Mouse (Mus musculus) midbrain, embryonic 11.5 days (tissue): ENCODE data around the gene Dxo. TPM values are rescaled to one million over a fixed set of nuclear protein-coding genes. Genes with fewer than 3 reads are reported as not detected.

Experiments used
- ATAC-seq: fragments of 200-750 bp; cut with Nextera tagmentation; 2 replicates; pipeline ENCODE4 v1.8.0; 2017; ENCODE audit warnings: moderate TSS enrichment, moderate library complexity; ENCODE audit not compliant: low FRiP score
- DNase-seq: peaks from one replicate; pipeline ENCODE4 v3.0.0; 2015; ENCODE audit warnings: low spot score; ENCODE audit errors: missing footprints
- H3K27ac ChIP-seq: fragments of 300-500 bp; sonication (generic); 2 replicates; pipeline ENCODE4 v1.5.1; 2014; ENCODE audit warnings: low read depth, low read length
- H3K27me3 ChIP-seq: fragments of 300-500 bp; sonication (generic); 2 replicates; pipeline ENCODE4 v1.6.1; 2014; ENCODE audit warnings: mild to moderate bottlenecking, low read length, moderate library complexity, mixed read lengths; ENCODE audit not compliant: control insufficient read depth, insufficient read depth
- H3K36me3 ChIP-seq: fragments of 300-500 bp; sonication (generic); 2 replicates; pipeline ENCODE4 v1.6.1; 2014; ENCODE audit warnings: mild to moderate bottlenecking, low read length, moderate library complexity, mixed read lengths; ENCODE audit not compliant: control insufficient read depth, insufficient read depth
- H3K4me1 ChIP-seq: fragments of 300-500 bp; sonication (generic); 2 replicates; pipeline ENCODE4 v1.6.1; 2014; ENCODE audit warnings: low read length; ENCODE audit not compliant: control insufficient read depth, insufficient read depth
- H3K4me2 ChIP-seq: fragments of 300-500 bp; sonication (generic); 2 replicates; pipeline ENCODE4 v1.6.1; 2014; ENCODE audit warnings: mild to moderate bottlenecking, moderate library complexity
- H3K4me3 ChIP-seq: fragments of 300-500 bp; sonication (generic); 2 replicates; pipeline ENCODE4 v1.5.1; 2014; ENCODE audit warnings: low read depth, low read length
- H3K9ac ChIP-seq: fragments of 300-500 bp; sonication (generic); 2 replicates; pipeline ENCODE4 v1.6.1; 2014; ENCODE audit warnings: low read length
- H3K9me3 ChIP-seq: fragments of 300-500 bp; sonication (generic); 2 replicates; pipeline ENCODE4 v1.6.1; 2016; ENCODE audit warnings: low read length; ENCODE audit not compliant: control insufficient read depth
- WGBS: fragments of 180-500 bp; shearing (Covaris S2); extraction: QIAGEN DNeasy Blood & Tissue Kit; methylation state at CpG from one replicate; pipeline ENCODE4 v1.1.7; 2014; 5-methylcytosine and 5-hydroxymethylcytosine counted together
- polyA plus RNA-seq: library from polyadenylated mRNA; unstranded; fragments of >200 nt; fragmentation: Nextera tagmentation; extraction: Ambion mirVana; gene quantifications from 2 replicates; pipeline ENCODE4 v1.2.1, GENCODE M21; 2014

The Dxo gene
- polyA plus RNA-seq, 1 experiment from 2014 or later = 64.8 TPM

- Histone ChIP-seq H3K4me2 (no peak overlapping the region), H3K27ac (no peak overlapping the region), H3K9ac (no peak overlapping the region), H3K36me3 (no peaks in the 10 kb centered on the region), H3K9me3 (no peaks in the 10 kb centered on the region), H3K4me3 (no peak overlapping the region), H3K4me1 (no peaks in the 10 kb centered on the region), H3K27me3 (no peaks in the 10 kb centered on the region)
- WGBS = 91% methylated on average over 9 of the region's 9 CpGs
- DNase-seq (peak; percentile 39), ATAC-seq (no peak)
These were observed 23.7 kb downstream of the Dxo start for GRCm38 (mm10) chr17:34860514-34860913.

- Histone ChIP-seq H3K4me1 (no peaks in the 10 kb centered on the region), H3K36me3 (no peaks in the 10 kb centered on the region), H3K4me3 (no peak overlapping the region), H3K27me3 (no peaks in the 10 kb centered on the region), H3K9me3 (no peaks in the 10 kb centered on the region), H3K27ac (no peak overlapping the region), H3K9ac (no peak overlapping the region), H3K4me2 (no peak overlapping the region)
- ATAC-seq = no peak
- DNase-seq = peak; percentile 77
- WGBS = 74% methylated on average over 13 of the region's 13 CpGs
These were observed 25.0 kb downstream of the Dxo start for GRCm38 (mm10) chr17:34861704-34862415.

GRCm38 (mm10) chr17:34862416-34863081 lies 25.7 kb downstream of the Dxo start, which contains the start of gene Cfb:
TSS of gene Cfb (minus strand) at chr17:34862518.
- Histone ChIP-seq H3K9ac (no peak within 1 kb of the TSS), H3K4me3 (no peak within 1 kb of the TSS), H3K9me3 (no peaks in the 10 kb centered on the region), H3K27ac (no peak within 1 kb of the TSS), H3K4me1 (no peaks in the 10 kb centered on the region), H3K4me2 (no peak within 1 kb of the TSS), H3K36me3 (no peaks in the 10 kb centered on the region), H3K27me3 (no peaks in the 10 kb centered on the region)
- DNase-seq (peak; percentile 12), ATAC-seq (no peak)
- 72% methylated on average over 8 of the region's 8 CpGs for WGBS

- ATAC-seq = no peak
- Histone ChIP-seq H3K27ac (no peak overlapping the region), H3K4me2 (no peak overlapping the region), H3K4me3 (no peak overlapping the region), H3K9ac (no peak overlapping the region), H3K4me1 (no peaks in the 10 kb centered on the region), H3K36me3 (no peaks in the 10 kb centered on the region), H3K9me3 (no peaks in the 10 kb centered on the region), H3K27me3 (no peaks in the 10 kb centered on the region)
- WGBS = 70% methylated on average over 7 of the region's 7 CpGs
- peak; percentile 64 for DNase-seq
These were observed 29.2 kb downstream of the Dxo start for GRCm38 (mm10) chr17:34865981-34866380.

- H3K36me3 ChIP-seq = no peaks in the 10 kb centered on the region
- WGBS = 93% methylated on average over 6 of the region's 6 CpGs
- H3K27me3 ChIP-seq = no peaks in the 10 kb centered on the region
- no peaks in the 10 kb centered on the region for H3K9me3 ChIP-seq
- ATAC-seq = no peak
- no peak overlapping the region for H3K4me2 ChIP-seq
- no peak overlapping the region for H3K27ac ChIP-seq
- H3K4me3 ChIP-seq = no peak overlapping the region
- H3K9ac ChIP-seq = no peak overlapping the region
- no peaks in the 10 kb centered on the region for H3K4me1 ChIP-seq
- no peak for DNase-seq
These were observed 37.5 kb downstream of the Dxo start for GRCm38 (mm10) chr17:34874321-34874720.

GRCm38 (mm10) chr17:34879336-34879879 lies 42.6 kb downstream of the Dxo start, which contains the start of gene Zbtb12:
TSS of gene Zbtb12 (plus strand) at chr17:34879483.
- no peak for ATAC-seq
- no peaks in the 10 kb centered on the region for H3K27me3 ChIP-seq
- H3K27ac ChIP-seq = no peak within 1 kb of the TSS
- no peaks in the 10 kb centered on the region for H3K36me3 ChIP-seq
- H3K4me3 ChIP-seq = no peak within 1 kb of the TSS
- 74% methylated on average over 11 of the region's 11 CpGs for WGBS
- DNase-seq = no peak
- no peaks in the 10 kb centered on the region for H3K9me3 ChIP-seq
- no peaks in the 10 kb centered on the region for H3K4me1 ChIP-seq
- H3K4me2 ChIP-seq = no peak within 1 kb of the TSS
- H3K9ac ChIP-seq = no peak within 1 kb of the TSS

GRCm38 (mm10) chr17:34881166-34881565 lies 44.3 kb downstream of the Dxo start:
- no peak overlapping the region for H3K4me2 ChIP-seq

GRCm38 (mm10) chr17:34881683-34882310 lies 45.0 kb downstream of the Dxo start, which contains the start of gene Gm20547:
TSS of gene Gm20547 (minus strand) at chr17:34882042.
- Histone ChIP-seq H3K9me3 (no peaks in the 10 kb centered on the region), H3K36me3 (no peaks in the 10 kb centered on the region), H3K27me3 (no peaks in the 10 kb centered on the region), H3K4me2 (no peak within 1 kb of the TSS), H3K4me3 (no peak within 1 kb of the TSS), H3K27ac (no peak within 1 kb of the TSS), H3K4me1 (no peaks in the 10 kb centered on the region), H3K9ac (peak within 1 kb of the TSS; percentile 9; the same call in 1 of the 2 replicates)
- no peak for DNase-seq
- ATAC-seq = no peak
- WGBS = 9% methylated on average over 15 of the region's 15 CpGs

More at GRCm38 (mm10) chr17:34881166-34881565, 44.3 kb downstream of the Dxo start:
- no peaks in the 10 kb centered on the region for H3K9me3 ChIP-seq
- H3K27me3 ChIP-seq = no peaks in the 10 kb centered on the region
- H3K4me3 ChIP-seq = no peak overlapping the region
- H3K9ac ChIP-seq = no peak overlapping the region
- ATAC-seq (no peak), DNase-seq (no peak)
- H3K4me1 ChIP-seq = no peaks in the 10 kb centered on the region
- H3K27ac ChIP-seq = no peak overlapping the region
- H3K36me3 ChIP-seq = no peaks in the 10 kb centered on the region

- Histone ChIP-seq H3K4me3 (no peak overlapping the region), H3K36me3 (no peaks in the 10 kb centered on the region), H3K9me3 (no peaks in the 10 kb centered on the region), H3K4me2 (no peak overlapping the region), H3K27me3 (no peaks in the 10 kb centered on the region), H3K9ac (no peak overlapping the region), H3K27ac (no peak overlapping the region), H3K4me1 (no peaks in the 10 kb centered on the region)
- DNase-seq (no peak), ATAC-seq (no peak)
- WGBS = 67% methylated on average over 3 of the region's 3 CpGs
These were observed 46.5 kb downstream of the Dxo start for GRCm38 (mm10) chr17:34883332-34883731.
